Mouse (Mus musculus): ENCODE results near the gene Ptprb. TPM values are rescaled to one million over a fixed set of nuclear protein-coding genes. Genes with fewer than 3 reads are reported as not detected.

Ptprb gene
- polyA plus RNA-seq, 1 experiment from 2014 or later = 5.5 TPM

DNA sequence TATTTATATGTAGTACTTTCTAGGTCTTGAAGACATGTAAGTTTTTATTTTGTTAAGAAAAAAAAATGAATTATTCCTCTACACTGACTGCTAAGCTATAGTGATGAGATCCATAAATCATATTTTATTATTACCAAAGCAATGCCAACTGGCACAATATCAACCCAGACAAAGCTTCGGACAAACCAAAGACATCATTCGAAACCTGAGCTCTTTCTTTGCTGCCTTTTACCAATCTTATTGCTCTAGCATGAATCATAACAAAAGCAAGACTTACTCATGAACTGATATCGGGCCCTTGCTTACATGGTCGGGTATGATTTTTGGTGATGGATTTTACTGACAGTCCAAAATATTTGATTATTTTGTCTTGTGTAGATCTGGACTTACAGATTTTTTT is 29.0 kb downstream of the Ptprb start:
- Histone ChIP-seq H3K4me1 (replicated peaks; ENCODE audit: insufficient read depth, low read length) (no peaks in the 10 kb centered on the region; the same call in 1 of the 2 replicates), H3K4me2 (ENCODE audit: low read length) (no peak overlapping the region), H3K4me3 (replicated peaks; ENCODE audit: low read depth, low read length) (no peak overlapping the region), H3K9ac (ENCODE audit: low read depth, low read length) (no peak overlapping the region), H3K27ac (no peak overlapping the region), H3K9me3 (replicated peaks; ENCODE audit: low read length) (no peaks in the 10 kb centered on the region), H3K27me3 (ENCODE audit: insufficient read depth, low read length) (no peaks in the 10 kb centered on the region), H3K36me3 (ENCODE audit: insufficient read depth, low read length) (no peaks in the 10 kb centered on the region)
- no peak for TF ChIP-seq CTCF (IDR thresholded peaks at IDR 0.05; ENCODE audit: low read depth)
- ATAC-seq (replicated peaks; ENCODE audit: low FRiP score, low read depth) (no peak), DNase-seq (ENCODE audit: low spot score) (no peak)
- WGBS = 78% methylated on average over 4 of the region's 4 CpGs

GRCm38 (mm10) chr10:116309460-116309859 is 34.1 kb downstream of the Ptprb start:
- H3K27ac ChIP-seq = no peak overlapping the region
- no peak for ATAC-seq (replicated peaks; ENCODE audit: low FRiP score, low read depth)

DNA sequence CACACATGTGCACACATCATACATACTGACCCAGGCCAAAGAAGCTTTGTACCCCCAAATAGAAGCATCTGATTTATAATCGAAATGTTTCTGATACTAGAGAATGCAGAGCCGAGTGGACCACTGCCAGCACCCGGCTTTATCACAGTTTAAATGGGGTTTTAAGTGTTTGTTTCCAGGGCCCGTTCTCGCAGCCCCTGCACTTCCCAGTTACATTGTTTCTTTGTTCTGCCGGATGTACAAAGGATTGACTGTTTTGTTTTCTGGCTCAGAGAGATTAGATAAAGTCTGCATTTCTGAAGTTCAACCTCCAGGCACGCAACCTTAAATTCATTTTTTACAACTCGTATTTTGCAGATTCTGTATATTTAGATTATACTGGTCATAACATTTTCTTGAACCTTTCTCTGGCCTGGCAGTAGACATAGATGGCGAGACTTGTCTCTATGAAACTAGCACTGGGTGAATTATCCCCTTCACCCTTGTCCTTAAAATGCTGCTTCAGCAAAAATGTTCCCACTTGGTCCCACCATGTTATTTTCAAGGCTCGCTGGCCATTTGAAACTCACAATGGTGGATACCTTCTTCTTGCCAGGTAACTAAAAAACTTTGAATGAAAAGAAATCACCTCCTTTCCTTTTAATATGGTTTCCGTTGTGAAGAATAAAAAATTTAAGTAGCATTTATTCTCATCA is 35.3 kb downstream of the Ptprb start:
- Histone ChIP-seq H3K27ac (no peak overlapping the region), H3K4me1 (replicated peaks; ENCODE audit: insufficient read depth, low read length) (no peaks in the 10 kb centered on the region), H3K9ac (ENCODE audit: low read depth, low read length) (no peak overlapping the region), H3K4me3 (replicated peaks; ENCODE audit: low read depth, low read length) (no peak overlapping the region), H3K4me2 (ENCODE audit: low read length) (no peak overlapping the region), H3K36me3 (ENCODE audit: insufficient read depth, low read length) (no peaks in the 10 kb centered on the region), H3K9me3 (replicated peaks; ENCODE audit: low read length) (no peaks in the 10 kb centered on the region), H3K27me3 (ENCODE audit: insufficient read depth, low read length) (no peaks in the 10 kb centered on the region)
- ATAC-seq (replicated peaks; ENCODE audit: low FRiP score, low read depth) = no peak
- DNase-seq (ENCODE audit: low spot score) = peak; percentile 21
- TF ChIP-seq CTCF (IDR thresholded peaks at IDR 0.05; ENCODE audit: low read depth) = no peak
- 57% methylated on average over 11 of the region's 11 CpGs for WGBS

More at GRCm38 (mm10) chr10:116309460-116309859, 34.1 kb downstream of the Ptprb start:
- Histone ChIP-seq H3K27me3 (ENCODE audit: insufficient read depth, low read length) (no peaks in the 10 kb centered on the region), H3K4me3 (replicated peaks; ENCODE audit: low read depth, low read length) (no peak overlapping the region), H3K36me3 (ENCODE audit: insufficient read depth, low read length) (no peaks in the 10 kb centered on the region), H3K9ac (ENCODE audit: low read depth, low read length) (no peak overlapping the region), H3K4me2 (ENCODE audit: low read length) (no peak overlapping the region), H3K9me3 (replicated peaks; ENCODE audit: low read length) (no peaks in the 10 kb centered on the region), H3K4me1 (replicated peaks; ENCODE audit: insufficient read depth, low read length) (no peaks in the 10 kb centered on the region)
- TF ChIP-seq CTCF (IDR thresholded peaks at IDR 0.05; ENCODE audit: low read depth) = no peak
- WGBS = 41% methylated on average over 2 of the region's 2 CpGs
- no peak for DNase-seq (ENCODE audit: low spot score)

GRCm38 (mm10) chr10:116319246-116319645 is 43.9 kb downstream of the Ptprb start:
- peak; percentile 69; the same call in 1 of the 2 replicates for ATAC-seq (replicated peaks; ENCODE audit: low FRiP score, low read depth)
- H3K27me3 ChIP-seq (ENCODE audit: insufficient read depth, low read length) = no peaks in the 10 kb centered on the region
- H3K4me3 ChIP-seq (replicated peaks; ENCODE audit: low read depth, low read length) = no peak overlapping the region
- no peaks in the 10 kb centered on the region for H3K36me3 ChIP-seq (ENCODE audit: insufficient read depth, low read length)
- H3K9ac ChIP-seq (ENCODE audit: low read depth, low read length) = no peak overlapping the region
- 21% methylated on average over 12 of the region's 12 CpGs for WGBS
- H3K27ac ChIP-seq = no peak overlapping the region
- no peak overlapping the region for H3K4me2 ChIP-seq (ENCODE audit: low read length)
- no peaks in the 10 kb centered on the region for H3K9me3 ChIP-seq (replicated peaks; ENCODE audit: low read length)
- TF ChIP-seq CTCF (IDR thresholded peaks at IDR 0.05; ENCODE audit: low read depth) = peak; percentile 93
- peak; percentile 94 for DNase-seq (ENCODE audit: low spot score)
- no peaks in the 10 kb centered on the region for H3K4me1 ChIP-seq (replicated peaks; ENCODE audit: insufficient read depth, low read length)

DNA sequence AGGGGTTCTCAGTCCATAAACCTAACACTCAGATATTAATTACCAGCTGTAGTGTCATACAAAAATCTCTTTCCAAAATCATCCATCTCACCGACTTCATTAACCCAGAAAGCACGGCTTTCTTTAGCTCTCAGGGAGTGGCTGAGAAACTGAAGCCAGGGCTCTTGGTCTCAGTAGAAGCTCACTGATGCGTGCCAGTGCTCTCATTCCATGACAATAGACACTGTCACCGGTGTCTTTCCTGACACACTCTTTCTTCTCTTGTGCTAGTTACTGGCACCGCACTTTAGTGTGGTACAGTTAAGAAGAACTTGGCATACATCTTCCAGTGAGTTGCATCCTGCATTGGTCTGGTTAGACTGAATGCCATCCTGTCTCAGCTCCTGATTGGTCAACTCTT is 53.8 kb downstream of the Ptprb start:
- no peak overlapping the region for H3K27ac ChIP-seq
- H3K4me1 ChIP-seq (replicated peaks; ENCODE audit: insufficient read depth, low read length) = no peaks in the 10 kb centered on the region
- no peak overlapping the region for H3K4me2 ChIP-seq (ENCODE audit: low read length)
- no peak for TF ChIP-seq CTCF (IDR thresholded peaks at IDR 0.05; ENCODE audit: low read depth)
- H3K36me3 ChIP-seq (ENCODE audit: insufficient read depth, low read length) = no peaks in the 10 kb centered on the region
- ATAC-seq (replicated peaks; ENCODE audit: low FRiP score, low read depth) (no peak), DNase-seq (ENCODE audit: low spot score) (no peak)
- no peaks in the 10 kb centered on the region for H3K27me3 ChIP-seq (ENCODE audit: insufficient read depth, low read length)
- H3K4me3 ChIP-seq (replicated peaks; ENCODE audit: low read depth, low read length) = no peak overlapping the region
- no peaks in the 10 kb centered on the region for H3K9me3 ChIP-seq (replicated peaks; ENCODE audit: low read length)
- H3K9ac ChIP-seq (ENCODE audit: low read depth, low read length) = no peak overlapping the region
- WGBS = 49% methylated on average over 5 of the region's 5 CpGs

DNA sequence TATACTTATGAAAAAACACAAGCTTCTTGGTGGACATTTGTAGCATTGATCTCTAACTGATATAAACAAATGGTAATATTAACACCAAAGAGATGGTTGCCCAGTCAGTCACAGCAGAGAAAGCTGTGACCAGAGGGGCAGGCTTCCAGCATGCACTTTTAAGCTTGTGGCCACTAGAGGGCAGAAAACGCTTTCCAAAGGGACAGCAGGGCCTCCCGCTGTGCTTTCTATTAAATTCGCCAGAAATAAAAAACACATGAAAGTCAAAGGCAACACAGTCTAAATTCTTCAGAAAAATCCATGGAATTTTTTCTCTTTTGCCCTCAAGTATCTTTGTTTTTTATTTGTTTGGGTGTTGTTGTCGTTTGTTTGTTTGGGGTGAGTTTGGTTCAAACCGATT is 55.1 kb downstream of the Ptprb start:
- Histone ChIP-seq H3K9ac (ENCODE audit: low read depth, low read length) (no peak overlapping the region), H3K4me2 (ENCODE audit: low read length) (peak overlapping the region; percentile 41), H3K9me3 (replicated peaks; ENCODE audit: low read length) (no peaks in the 10 kb centered on the region), H3K4me1 (replicated peaks; ENCODE audit: insufficient read depth, low read length) (no peaks in the 10 kb centered on the region), H3K27me3 (ENCODE audit: insufficient read depth, low read length) (no peaks in the 10 kb centered on the region), H3K27ac (no peak overlapping the region), H3K36me3 (ENCODE audit: insufficient read depth, low read length) (no peaks in the 10 kb centered on the region), H3K4me3 (replicated peaks; ENCODE audit: low read depth, low read length) (no peak overlapping the region)
- WGBS = 15% methylated on average over 5 of the region's 5 CpGs
- peak; percentile 96 for TF ChIP-seq CTCF (IDR thresholded peaks at IDR 0.05; ENCODE audit: low read depth)
- DNase-seq (ENCODE audit: low spot score) = peak; percentile 92
- ATAC-seq (replicated peaks; ENCODE audit: low FRiP score, low read depth) = peak; percentile 72

Measured in kidney, postnatal 0 days (tissue).